Mouse (Mus musculus) liver, embryonic 13.5 days (tissue): ENCODE data around the gene Txlnb. TPM values are rescaled to one million over a fixed set of nuclear protein-coding genes. Genes with fewer than 3 reads are reported as not detected.
"Not testable (repeated sequence)": the region's sequence is repeated elsewhere in the genome, so short reads cannot be mapped to it uniquely, and the experiment has no call there.

Source experiments
- ATAC-seq: fragments of 200-750 bp; cut with Nextera tagmentation; 2 replicates; pipeline ENCODE4 v1.8.0; 2017; ENCODE audit warnings: low read depth, mild to moderate bottlenecking, moderate number of reproducible peaks, moderate library complexity
- DNase-seq: peaks from one replicate; pipeline ENCODE4 v3.0.0; 2022
- H3K27ac ChIP-seq: fragments of 300-500 bp; sonication (generic); 2 replicates; pipeline ENCODE4 v1.5.1; 2015; ENCODE audit warnings: moderate library complexity, mild to moderate bottlenecking, inconsistent platforms
- H3K27me3 ChIP-seq: fragments of 300-500 bp; sonication (generic); 2 replicates; pipeline ENCODE4 v1.6.1; 2015; ENCODE audit warnings: mild to moderate bottlenecking, inconsistent platforms
- H3K36me3 ChIP-seq: fragments of 300-500 bp; sonication (generic); 2 replicates; pipeline ENCODE4 v1.6.1; 2015; ENCODE audit warnings: mild to moderate bottlenecking, inconsistent platforms
- H3K4me1 ChIP-seq: fragments of 300-500 bp; sonication (generic); replicated peaks from 2 replicates; pipeline ENCODE4 v1.6.1; 2015; ENCODE audit warnings: inconsistent platforms
- H3K4me2 ChIP-seq: fragments of 300-500 bp; sonication (generic); 2 replicates; pipeline ENCODE4 v1.6.1; 2015; ENCODE audit warnings: inconsistent platforms, mild to moderate bottlenecking, moderate library complexity
- H3K4me3 ChIP-seq: fragments of 300-500 bp; sonication (generic); replicated peaks from 2 replicates; pipeline ENCODE4 v1.5.1; 2015; ENCODE audit warnings: mild to moderate bottlenecking, inconsistent platforms
- H3K9ac ChIP-seq: fragments of 300-500 bp; sonication (generic); 2 replicates; pipeline ENCODE4 v1.6.1; 2015; ENCODE audit warnings: mild to moderate bottlenecking, inconsistent platforms
- H3K9me3 ChIP-seq: fragments of 300-500 bp; sonication (generic); replicated peaks from 2 replicates; pipeline ENCODE4 v1.6.1; 2016; ENCODE audit warnings: inconsistent platforms
- whole genome bisulfite sequencing: fragments of 180-500 bp; shearing (Covaris S2); methylation state at CpG from one replicate; pipeline ENCODE4 v1.1.7; 2015; ENCODE audit not compliant: insufficient replicate concordance; 5-methylcytosine and 5-hydroxymethylcytosine counted together
- polyA plus RNA-seq: library from polyadenylated mRNA; unstranded; fragments of >200 nt; fragmentation: Nextera tagmentation; extraction: Ambion mirVana; gene quantifications from 2 replicates; pipeline ENCODE4 v1.2.1, GENCODE M21; 2015

The Txlnb gene
- polyA plus RNA-seq, 1 experiment from 2014 or later, result 0.16 TPM

GRCm38 (mm10) chr10:17786771-17787170 is 9.3 kb upstream of the Txlnb start:
- H3K4me1 ChIP-seq, result no peaks in the 10 kb centered on the region
- WGBS, result 64% methylated on average over 3 of the region's 3 CpGs
- no peak for DNase-seq

GRCm38 (mm10) chr10:17787938-17788337 is 8.1 kb upstream of the Txlnb start:
- DNase-seq (no peak), ATAC-seq (no peak)
- Histone ChIP-seq H3K27ac (no peak overlapping the region), H3K27me3 (no peaks in the 10 kb centered on the region), H3K4me3 (no peak overlapping the region), H3K4me1 (no peaks in the 10 kb centered on the region), H3K9me3 (no peaks in the 10 kb centered on the region), H3K36me3 (no peaks in the 10 kb centered on the region), H3K9ac (no peak overlapping the region), H3K4me2 (no peak overlapping the region)
- WGBS, result 34% methylated on average over 1 of the region's 1 CpGs

More at GRCm38 (mm10) chr10:17786771-17787170, 9.3 kb upstream of the Txlnb start:
- Histone ChIP-seq H3K9ac (no peak overlapping the region), H3K4me3 (no peak overlapping the region), H3K27me3 (no peaks in the 10 kb centered on the region), H3K4me2 (no peak overlapping the region), H3K9me3 (no peaks in the 10 kb centered on the region), H3K36me3 (no peaks in the 10 kb centered on the region), H3K27ac (no peak overlapping the region)
- ATAC-seq, result no peak

GRCm38 (mm10) chr10:17788347-17788746 is 7.7 kb upstream of the Txlnb start:
- H3K4me2 ChIP-seq, result no peak overlapping the region
- ATAC-seq (no peak), DNase-seq (no peak)
- no peaks in the 10 kb centered on the region for H3K36me3 ChIP-seq
- H3K27me3 ChIP-seq, result no peaks in the 10 kb centered on the region
- no peak overlapping the region for H3K4me3 ChIP-seq
- no peak overlapping the region for H3K27ac ChIP-seq
- no peaks in the 10 kb centered on the region for H3K9me3 ChIP-seq
- no peak overlapping the region for H3K9ac ChIP-seq
- WGBS, result 50% methylated on average over 4 of the region's 4 CpGs
- no peaks in the 10 kb centered on the region for H3K4me1 ChIP-seq

GRCm38 (mm10) chr10:17793926-17794325 is 2.1 kb upstream of the Txlnb start:
- DNase-seq (no peak), ATAC-seq (no peak)
- Histone ChIP-seq H3K27ac (no peak overlapping the region), H3K9me3 (no peaks in the 10 kb centered on the region), H3K4me1 (peaks cover 4% of the 10 kb centered on the region; the same call in 1 of the 2 replicates), H3K9ac (no peak overlapping the region), H3K36me3 (no peaks in the 10 kb centered on the region), H3K4me3 (no peak overlapping the region), H3K27me3 (no peaks in the 10 kb centered on the region), H3K4me2 (no peak overlapping the region)
- WGBS, result 62% methylated on average over 5 of the region's 5 CpGs

- Histone ChIP-seq H3K4me3 (no peak overlapping the region), H3K9ac (no peak overlapping the region), H3K27me3 (no peaks in the 10 kb centered on the region), H3K4me2 (no peak overlapping the region), H3K9me3 (no peaks in the 10 kb centered on the region), H3K36me3 (no peaks in the 10 kb centered on the region), H3K27ac (no peak overlapping the region), H3K4me1 (peaks cover 4% of the 10 kb centered on the region; the same call in 1 of the 2 replicates)
- DNase-seq, result no peak
- no peak for ATAC-seq
- WGBS, result 54% methylated on average over 5 of the region's 5 CpGs
These were observed 1.6 kb upstream of the Txlnb start for GRCm38 (mm10) chr10:17794443-17794842.

GRCm38 (mm10) chr10:17795227-17795626 is 799 bp upstream of the Txlnb start:
- WGBS, result 57% methylated on average over 4 of the region's 4 CpGs
- peaks cover 4% of the 10 kb centered on the region; the same call in 1 of the 2 replicates for H3K4me1 ChIP-seq
- no peak overlapping the region for H3K27ac ChIP-seq
- ATAC-seq (no peak), DNase-seq (no peak)
- H3K4me3 ChIP-seq, result no peak overlapping the region
- no peak overlapping the region for H3K9ac ChIP-seq
- H3K9me3 ChIP-seq, result no peaks in the 10 kb centered on the region
- no peaks in the 10 kb centered on the region for H3K36me3 ChIP-seq
- H3K27me3 ChIP-seq, result no peaks in the 10 kb centered on the region
- no peak overlapping the region for H3K4me2 ChIP-seq

- Histone ChIP-seq H3K9me3 (no peaks in the 10 kb centered on the region), H3K4me2 (no peak overlapping the region), H3K4me1 (peaks cover 4% of the 10 kb centered on the region; the same call in 1 of the 2 replicates), H3K4me3 (no peak overlapping the region), H3K27me3 (no peaks in the 10 kb centered on the region), H3K36me3 (no peaks in the 10 kb centered on the region), H3K27ac (no peak overlapping the region), H3K9ac (no peak overlapping the region)
- DNase-seq (no peak), ATAC-seq (no peak)
- 43% methylated on average over 12 of the region's 12 CpGs for WGBS
These were observed 1.0 kb downstream of the Txlnb start for GRCm38 (mm10) chr10:17796846-17797631.

- Histone ChIP-seq H3K4me2 (no peak overlapping the region), H3K9me3 (no peaks in the 10 kb centered on the region), H3K9ac (no peak overlapping the region), H3K27ac (no peak overlapping the region), H3K36me3 (no peaks in the 10 kb centered on the region), H3K4me3 (no peak overlapping the region), H3K27me3 (no peaks in the 10 kb centered on the region), H3K4me1 (peaks cover 4% of the 10 kb centered on the region; the same call in 1 of the 2 replicates)
- no peak for ATAC-seq
- DNase-seq, result no peak
- WGBS, result 66% methylated on average over 3 of the region's 3 CpGs
These were observed 1.7 kb downstream of the Txlnb start for GRCm38 (mm10) chr10:17797681-17798080.

- Histone ChIP-seq H3K36me3 (no peaks in the 10 kb centered on the region), H3K4me2 (no peak overlapping the region), H3K9me3 (no peaks in the 10 kb centered on the region), H3K4me1 (peaks cover 3% of the 10 kb centered on the region; the same call in 1 of the 2 replicates), H3K27me3 (no peaks in the 10 kb centered on the region), H3K9ac (no peak overlapping the region), H3K27ac (no peak overlapping the region), H3K4me3 (no peak overlapping the region)
- DNase-seq (no peak), ATAC-seq (no peak)
- 46% methylated on average over 2 of the region's 2 CpGs for WGBS
These were observed 5.8 kb downstream of the Txlnb start for GRCm38 (mm10) chr10:17801788-17802187.

- Histone ChIP-seq H3K27me3 (no peaks in the 10 kb centered on the region), H3K9ac (no peak overlapping the region), H3K4me2 (no peak overlapping the region), H3K36me3 (no peaks in the 10 kb centered on the region), H3K4me1 (no peaks in the 10 kb centered on the region), H3K27ac (no peak overlapping the region), H3K4me3 (no peak overlapping the region), H3K9me3 (no peaks in the 10 kb centered on the region)
- DNase-seq, result no peak
- 88% methylated on average over 1 of the region's 1 CpGs for WGBS
- ATAC-seq, result no peak
These were observed 12.5 kb downstream of the Txlnb start for GRCm38 (mm10) chr10:17808526-17808925.

GRCm38 (mm10) chr10:17815052-17815451 is 19.0 kb downstream of the Txlnb start:
- no peak for ATAC-seq
- 69% methylated on average over 11 of the region's 11 CpGs for WGBS
- no peak for DNase-seq

GRCm38 (mm10) chr10:17820422-17820821 is 24.4 kb downstream of the Txlnb start:
- H3K4me3 ChIP-seq, H3K9ac ChIP-seq, DNase-seq, H3K27ac ChIP-seq, H3K9me3 ChIP-seq, ATAC-seq, H3K27me3 ChIP-seq, H3K36me3 ChIP-seq, H3K4me2 ChIP-seq, H3K4me1 ChIP-seq: not testable (repeated sequence)
- WGBS, result 79% methylated on average over 7 of the region's 7 CpGs

More at GRCm38 (mm10) chr10:17815052-17815451, 19.0 kb downstream of the Txlnb start:
- Histone ChIP-seq H3K4me3 (no peak overlapping the region), H3K9me3 (no peaks in the 10 kb centered on the region), H3K4me2 (no peak overlapping the region), H3K27me3 (no peaks in the 10 kb centered on the region), H3K36me3 (no peaks in the 10 kb centered on the region), H3K27ac (no peak overlapping the region), H3K9ac (no peak overlapping the region), H3K4me1 (no peaks in the 10 kb centered on the region)
